Mouse (Mus musculus): ENCODE measurements around the gene Mycbp2.

Gene Mycbp2

GRCm38 (mm10) chr14:103100296-103100695, 246.3 kb downstream of the Mycbp2 start:
- DNase-seq, result no peak

GRCm38 (mm10) chr14:103099238-103099933, 247.2 kb downstream of the Mycbp2 start, which contains the start of gene Fbxl3:
Gene Fbxl3 (minus strand): TSS chr14:103099566.
- DNase-seq, result peak; percentile 92

GRCm38 (mm10) chr14:103098587-103099235, 247.9 kb downstream of the Mycbp2 start:
- peak; percentile 89 for DNase-seq

- DNase-seq, result no peak
These were observed 248.4 kb downstream of the Mycbp2 start for GRCm38 (mm10) chr14:103098213-103098586.

- DNase-seq, result no peak
These were observed 250.0 kb downstream of the Mycbp2 start for GRCm38 (mm10) chr14:103096621-103097020.

GRCm38 (mm10) chr14:103095826-103096225, 250.8 kb downstream of the Mycbp2 start:
- DNase-seq, result no peak

GRCm38 (mm10) chr14:103095036-103095435, 251.6 kb downstream of the Mycbp2 start:
- no peak for DNase-seq

GRCm38 (mm10) chr14:103093670-103094069, 252.9 kb downstream of the Mycbp2 start:
- DNase-seq, result no peak

- no peak for DNase-seq
These were observed 253.4 kb downstream of the Mycbp2 start for GRCm38 (mm10) chr14:103093236-103093635.

- peak; percentile 72 for DNase-seq
These were observed 258.0 kb downstream of the Mycbp2 start for GRCm38 (mm10) chr14:103088624-103089023.

GRCm38 (mm10) chr14:103087846-103088245, 258.8 kb downstream of the Mycbp2 start:
- DNase-seq, result no peak

- DNase-seq, result no peak
These were observed 259.8 kb downstream of the Mycbp2 start for GRCm38 (mm10) chr14:103086671-103087324.

GRCm38 (mm10) chr14:103085840-103086533, 260.6 kb downstream of the Mycbp2 start:
- DNase-seq, result no peak

GRCm38 (mm10) chr14:103079209-103079977, 267.2 kb downstream of the Mycbp2 start:
- DNase-seq, result no peak

GRCm38 (mm10) chr14:103078006-103078912, 268.4 kb downstream of the Mycbp2 start:
- DNase-seq, result no peak

GRCm38 (mm10) chr14:103077272-103078005, 269.2 kb downstream of the Mycbp2 start:
- no peak for DNase-seq

GRCm38 (mm10) chr14:103075166-103075565, 271.4 kb downstream of the Mycbp2 start:
- DNase-seq, result no peak

- DNase-seq, result no peak
These were observed 272.8 kb downstream of the Mycbp2 start for GRCm38 (mm10) chr14:103073825-103074224.

- DNase-seq, result no peak
These were observed 273.9 kb downstream of the Mycbp2 start for GRCm38 (mm10) chr14:103072731-103073130.

- no peak for DNase-seq
These were observed 275.1 kb downstream of the Mycbp2 start for GRCm38 (mm10) chr14:103071471-103071870.

GRCm38 (mm10) chr14:103070790-103071189, 275.8 kb downstream of the Mycbp2 start:
- DNase-seq, result no peak
